Mouse (Mus musculus) embryonic fibroblast, embryonic 13.5 days (primary cell): ENCODE data around the gene Arhgap20.

Source experiments
- CTCF ChIP-seq: IDR thresholded peaks from 2 replicates; pipeline ENCODE4 v1.5.1; 2011; ENCODE audit warnings: mild to moderate bottlenecking, control low read depth, low read length, moderate library complexity, borderline replicate concordance; ENCODE audit not compliant: insufficient read depth
- POLR2A ChIP-seq: IDR thresholded peaks from 2 replicates; pipeline ENCODE4 v1.6.1; 2011; ENCODE audit warnings: low read depth, mild to moderate bottlenecking, control low read depth, low read length, moderate library complexity

DNA sequence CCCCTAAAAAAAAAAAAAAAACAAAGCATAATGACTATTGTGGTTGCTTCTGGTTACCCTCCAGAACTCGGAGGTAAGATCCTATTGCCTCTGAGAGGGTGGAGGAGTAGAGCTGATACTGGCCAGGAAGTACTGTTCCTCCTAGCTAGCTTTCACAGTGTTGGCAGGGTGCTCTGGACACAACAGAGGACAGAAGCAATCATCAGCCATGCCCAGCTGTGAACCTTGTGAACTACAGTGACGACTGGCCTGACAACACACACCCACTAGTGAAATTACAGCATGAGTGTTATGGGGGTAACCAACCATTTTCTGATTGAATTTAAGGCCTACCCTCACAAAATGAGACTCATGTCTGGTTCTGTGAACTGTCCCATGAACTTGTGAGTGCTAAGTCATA is 11.3 kb downstream of the Arhgap20 start:
- TF ChIP-seq POLR2A (no peak), CTCF (no peak)
